Mouse (Mus musculus): ENCODE results near the gene Apoc4. TPM values are rescaled to one million over a fixed set of nuclear protein-coding genes. Genes with fewer than 3 reads are reported as not detected.

Apoc4 gene
- polyA plus RNA-seq, 1 experiment = 1.5 TPM

- H3K4me1 ChIP-seq (replicated peaks; ENCODE audit: control insufficient read depth, insufficient read depth, low read length) = peaks cover 4% of the 10 kb centered on the region
- no peak for TF ChIP-seq CTCF (IDR thresholded peaks at IDR 0.05; ENCODE audit: borderline replicate concordance, control insufficient read depth, extremely low read depth, insufficient read depth, low read length, poor library complexity)
- no peak for TF ChIP-seq POLR2A (IDR thresholded peaks at IDR 0.05; ENCODE audit: control insufficient read depth, extremely low read depth, insufficient read depth, low read length, poor library complexity)
- 63% methylated on average over 14 of the region's 14 CpGs for WGBS
- H3K4me3 ChIP-seq (ENCODE audit: control insufficient read depth, insufficient read depth, low read length) = no peak overlapping the region
- H3K27me3 ChIP-seq (ENCODE audit: control insufficient read depth, insufficient read depth, low read length) = no peaks in the 10 kb centered on the region
- H3K36me3 ChIP-seq (ENCODE audit: control insufficient read depth, insufficient read depth, low read length) = no peaks in the 10 kb centered on the region
- no peak overlapping the region for H3K27ac ChIP-seq (ENCODE audit: control insufficient read depth, insufficient read depth, low read length)
- no peak for DNase-seq
These were observed 8.1 kb downstream of the Apoc4 start for GRCm38 (mm10) chr7:19673083-19673699.

- no peak overlapping the region for H3K4me3 ChIP-seq (ENCODE audit: control insufficient read depth, insufficient read depth, low read length)
- WGBS = 90% methylated on average over 10 of the region's 10 CpGs
- TF ChIP-seq POLR2A (IDR thresholded peaks at IDR 0.05; ENCODE audit: control insufficient read depth, extremely low read depth, insufficient read depth, low read length, poor library complexity) = no peak
- TF ChIP-seq CTCF (IDR thresholded peaks at IDR 0.05; ENCODE audit: borderline replicate concordance, control insufficient read depth, extremely low read depth, insufficient read depth, low read length, poor library complexity) = no peak
- DNase-seq = no peak
- peaks cover 4% of the 10 kb centered on the region for H3K4me1 ChIP-seq (replicated peaks; ENCODE audit: control insufficient read depth, insufficient read depth, low read length)
- no peaks in the 10 kb centered on the region for H3K36me3 ChIP-seq (ENCODE audit: control insufficient read depth, insufficient read depth, low read length)
- H3K27ac ChIP-seq (ENCODE audit: control insufficient read depth, insufficient read depth, low read length) = no peak overlapping the region
- no peaks in the 10 kb centered on the region for H3K27me3 ChIP-seq (ENCODE audit: control insufficient read depth, insufficient read depth, low read length)
These were observed 9.8 kb downstream of the Apoc4 start for GRCm38 (mm10) chr7:19671511-19671910.

DNA sequence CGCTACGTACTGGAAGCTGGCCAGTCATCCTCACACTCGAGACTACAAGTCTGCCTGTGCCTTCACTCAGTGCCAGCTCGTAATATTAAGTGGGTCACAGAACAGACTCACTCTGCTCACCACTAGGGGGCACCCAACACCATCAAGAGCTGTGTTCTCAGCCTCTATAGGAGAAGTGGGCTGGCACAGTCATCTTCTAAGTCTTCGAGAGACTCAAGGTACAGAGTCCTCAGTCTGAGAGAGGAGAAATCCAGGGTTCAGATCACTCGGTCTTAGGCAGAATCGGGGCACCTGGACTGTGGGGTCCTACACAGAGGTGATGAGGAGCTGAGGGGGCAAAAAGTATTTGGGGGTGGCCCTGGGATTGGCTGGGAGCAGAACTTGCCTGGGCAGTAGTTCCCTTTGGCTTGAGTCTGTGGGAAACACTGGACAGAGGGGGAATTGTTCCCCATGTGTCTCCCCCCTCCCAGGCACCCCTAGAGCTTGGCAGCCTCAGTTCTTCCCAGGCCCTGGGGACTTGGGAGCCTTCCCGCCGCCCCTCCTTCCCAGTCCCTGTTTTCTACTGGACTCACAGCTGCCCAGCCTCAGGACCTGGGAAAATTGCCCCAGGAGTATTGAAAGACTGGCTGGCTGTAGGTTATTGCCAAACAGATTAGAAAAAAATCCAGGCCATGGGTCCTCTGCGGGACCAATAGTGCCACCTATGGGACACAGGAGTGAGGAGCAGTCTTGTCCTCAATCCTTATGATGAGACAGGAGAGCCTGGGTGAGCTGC is 12.1 kb downstream of the Apoc4 start:
- no peaks in the 10 kb centered on the region for H3K36me3 ChIP-seq (ENCODE audit: control insufficient read depth, insufficient read depth, low read length)
- no peaks in the 10 kb centered on the region for H3K27me3 ChIP-seq (ENCODE audit: control insufficient read depth, insufficient read depth, low read length)
- TF ChIP-seq POLR2A (IDR thresholded peaks at IDR 0.05; ENCODE audit: control insufficient read depth, extremely low read depth, insufficient read depth, low read length, poor library complexity) (no peak), CTCF (IDR thresholded peaks at IDR 0.05; ENCODE audit: borderline replicate concordance, control insufficient read depth, extremely low read depth, insufficient read depth, low read length, poor library complexity) (peak; percentile 21; the same call in 1 of the 2 replicates)
- peaks cover 11% of the 10 kb centered on the region for H3K4me1 ChIP-seq (replicated peaks; ENCODE audit: control insufficient read depth, insufficient read depth, low read length)
- no peak overlapping the region for H3K27ac ChIP-seq (ENCODE audit: control insufficient read depth, insufficient read depth, low read length)
- DNase-seq = peak; percentile 88
- no peak overlapping the region for H3K4me3 ChIP-seq (ENCODE audit: control insufficient read depth, insufficient read depth, low read length)
- 11% methylated on average over 10 of the region's 10 CpGs for WGBS

- WGBS = 84% methylated on average over 2 of the region's 2 CpGs
- TF ChIP-seq POLR2A (IDR thresholded peaks at IDR 0.05; ENCODE audit: control insufficient read depth, extremely low read depth, insufficient read depth, low read length, poor library complexity) (no peak), CTCF (IDR thresholded peaks at IDR 0.05; ENCODE audit: borderline replicate concordance, control insufficient read depth, extremely low read depth, insufficient read depth, low read length, poor library complexity) (no peak)
- DNase-seq = no peak
- Histone ChIP-seq H3K27ac (ENCODE audit: control insufficient read depth, insufficient read depth, low read length) (no peak overlapping the region; the same call in 1 of the 2 replicates), H3K4me1 (replicated peaks; ENCODE audit: control insufficient read depth, insufficient read depth, low read length) (peaks cover 19% of the 10 kb centered on the region), H3K36me3 (ENCODE audit: control insufficient read depth, insufficient read depth, low read length) (no peaks in the 10 kb centered on the region), H3K4me3 (ENCODE audit: control insufficient read depth, insufficient read depth, low read length) (no peak overlapping the region), H3K27me3 (ENCODE audit: control insufficient read depth, insufficient read depth, low read length) (no peaks in the 10 kb centered on the region)
These were observed 13.8 kb downstream of the Apoc4 start for GRCm38 (mm10) chr7:19667434-19667833.

DNA sequence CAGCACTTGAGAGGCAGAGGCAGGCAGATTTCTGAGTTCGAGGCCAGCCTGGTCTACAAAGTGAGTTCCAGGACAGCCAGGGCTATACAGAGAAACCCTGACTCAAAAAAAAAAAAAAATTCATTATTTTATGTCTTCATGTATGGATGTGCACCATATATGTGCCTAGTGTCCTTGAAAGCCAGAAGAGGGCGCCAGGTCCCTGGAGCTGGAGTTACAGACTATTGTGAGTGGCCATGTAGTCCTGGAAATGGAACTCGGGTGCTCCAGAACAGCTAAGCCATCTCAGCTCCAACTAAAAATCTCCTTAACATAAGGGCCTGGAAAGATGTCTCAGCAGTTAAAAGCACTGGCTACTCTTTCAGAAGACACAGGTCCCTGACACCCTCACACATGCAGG is 14.5 kb downstream of the Apoc4 start:
- Histone ChIP-seq H3K27me3 (ENCODE audit: control insufficient read depth, insufficient read depth, low read length) (no peaks in the 10 kb centered on the region), H3K4me1 (replicated peaks; ENCODE audit: control insufficient read depth, insufficient read depth, low read length) (peaks cover 19% of the 10 kb centered on the region), H3K27ac (ENCODE audit: control insufficient read depth, insufficient read depth, low read length) (no peak overlapping the region), H3K4me3 (ENCODE audit: control insufficient read depth, insufficient read depth, low read length) (no peak overlapping the region), H3K36me3 (ENCODE audit: control insufficient read depth, insufficient read depth, low read length) (no peaks in the 10 kb centered on the region)
- no peak for TF ChIP-seq CTCF (IDR thresholded peaks at IDR 0.05; ENCODE audit: borderline replicate concordance, control insufficient read depth, extremely low read depth, insufficient read depth, low read length, poor library complexity)
- TF ChIP-seq POLR2A (IDR thresholded peaks at IDR 0.05; ENCODE audit: control insufficient read depth, extremely low read depth, insufficient read depth, low read length, poor library complexity) = no peak
- WGBS = 89% methylated on average over 3 of the region's 3 CpGs
- no peak for DNase-seq

- Histone ChIP-seq H3K4me1 (replicated peaks; ENCODE audit: control insufficient read depth, insufficient read depth, low read length) (peaks cover 19% of the 10 kb centered on the region), H3K27ac (ENCODE audit: control insufficient read depth, insufficient read depth, low read length) (peak within 1 kb of the TSS; percentile 88), H3K4me3 (ENCODE audit: control insufficient read depth, insufficient read depth, low read length) (peak within 1 kb of the TSS; percentile 80), H3K27me3 (ENCODE audit: control insufficient read depth, insufficient read depth, low read length) (no peaks in the 10 kb centered on the region), H3K36me3 (ENCODE audit: control insufficient read depth, insufficient read depth, low read length) (no peaks in the 10 kb centered on the region)
- TF ChIP-seq POLR2A (IDR thresholded peaks at IDR 0.05; ENCODE audit: control insufficient read depth, extremely low read depth, insufficient read depth, low read length, poor library complexity) = peak; percentile 46; the same call in 1 of the 2 replicates
- TF ChIP-seq CTCF (IDR thresholded peaks at IDR 0.05; ENCODE audit: borderline replicate concordance, control insufficient read depth, extremely low read depth, insufficient read depth, low read length, poor library complexity) = no peak
- peak; percentile 97 for DNase-seq
- under 1% methylated on average over 63 of the region's 63 CpGs for WGBS
These were observed 16.1 kb downstream of the Apoc4 start, which contains the start of gene Clptm1 for GRCm38 (mm10) chr7:19664955-19665841. Gene Clptm1, minus strand, starts transcription at chr7:19665033.

Measured in thymus, adult 2 months (tissue).